Mouse (Mus musculus) layer of hippocampus, adult 11-12 months (tissue): ENCODE measurements at regions not wholly inside any gene's neighbourhood (a gene's known extent, or its start where the extent isn't known, plus 50 kb on each side); places are given as distances from the start of the nearest gene placed in this dataset.

Experiments used
- DNase-seq: peaks from one replicate; pipeline ENCODE4 v3.0.0; 2022; ENCODE audit warnings: low spot score

DNA sequence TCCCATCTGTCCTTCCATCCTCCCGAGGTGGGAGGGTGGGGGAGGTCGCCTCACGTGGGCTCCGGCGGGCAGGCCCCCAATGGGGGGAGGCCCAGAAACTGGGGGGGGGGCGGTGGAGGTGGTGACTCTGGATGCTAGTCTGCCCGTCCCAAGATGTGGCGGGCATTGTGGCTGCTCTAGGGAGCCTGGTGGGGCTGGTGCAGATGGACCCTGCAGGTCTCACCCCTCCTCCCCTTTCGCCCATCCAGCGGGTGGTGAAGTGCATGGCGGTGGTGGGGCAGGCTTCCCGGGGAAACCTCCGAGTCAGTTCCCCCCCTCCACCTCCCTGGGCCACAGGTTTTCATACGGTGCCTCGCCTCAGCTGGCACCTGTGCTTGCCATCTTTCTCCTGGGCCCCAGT is 88.6 kb downstream of the Inhba start:
- no peak for DNase-seq

GRCm38 (mm10) chr13:16114837-16115236 is 103.2 kb downstream of the Inhba start:
- DNase-seq: no peak

GRCm38 (mm10) chr13:16146686-16147085 is 135.0 kb downstream of the Inhba start:
- no peak for DNase-seq

GRCm38 (mm10) chr13:16154926-16155325 is 143.3 kb downstream of the Inhba start:
- no peak for DNase-seq

DNA sequence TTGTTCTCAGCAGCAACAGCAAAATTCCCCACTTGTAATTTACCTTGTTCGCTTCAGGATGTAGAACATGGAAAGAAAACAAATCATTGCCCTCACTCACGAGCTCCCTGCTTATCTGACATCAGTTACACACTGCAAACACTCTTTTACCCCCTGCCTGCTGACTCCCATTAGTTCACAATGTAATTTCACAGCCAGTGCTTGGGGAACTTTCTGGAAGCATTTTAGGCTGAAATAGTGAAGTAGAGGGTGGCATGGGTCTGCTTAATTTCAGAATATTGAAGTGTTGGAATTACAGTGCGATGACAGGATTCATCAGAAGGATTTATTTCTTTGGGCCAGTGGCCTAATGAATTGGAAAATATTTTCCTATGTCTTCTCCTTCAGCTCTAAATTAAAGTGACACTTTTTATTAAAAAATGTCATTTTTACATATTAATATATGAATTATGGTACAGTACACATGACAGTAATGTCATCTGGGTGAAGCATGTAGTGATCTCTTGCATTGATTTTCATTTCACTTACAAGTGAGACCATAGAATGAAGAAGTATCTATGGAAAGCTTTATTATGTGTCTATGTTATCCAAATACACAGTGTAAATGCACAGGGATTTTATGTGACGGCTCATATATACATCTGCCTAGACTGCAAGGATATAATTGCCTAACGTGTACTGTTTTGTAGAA is 153.7 kb downstream of the Inhba start:
- no peak for DNase-seq

DNA sequence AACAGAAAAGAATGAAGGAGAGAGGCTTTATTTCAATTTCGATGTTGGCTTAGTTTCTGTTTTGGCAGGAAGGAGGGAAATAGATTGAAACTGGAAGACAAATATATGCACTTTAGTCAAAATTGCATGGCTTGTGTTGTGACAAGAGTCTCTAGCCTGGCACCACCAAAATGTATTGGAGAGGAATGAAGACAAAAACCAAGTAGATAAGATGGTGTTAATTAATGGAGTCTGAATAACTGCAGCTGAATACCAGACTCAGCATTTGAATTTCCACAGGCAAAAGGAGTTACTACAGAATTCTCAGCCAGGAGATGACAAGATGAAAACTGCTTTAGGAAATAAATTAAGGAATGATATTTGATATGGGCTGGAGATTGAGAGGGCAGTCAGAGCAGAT is 185.0 kb downstream of the Inhba start:
- no peak for DNase-seq

- DNase-seq: no peak
These were observed 188.4 kb downstream of the Inhba start for GRCm38 (mm10) chr13:16200046-16200445.

- DNase-seq: no peak
These were observed 191.5 kb downstream of the Inhba start for GRCm38 (mm10) chr13:16203147-16203546.

DNA sequence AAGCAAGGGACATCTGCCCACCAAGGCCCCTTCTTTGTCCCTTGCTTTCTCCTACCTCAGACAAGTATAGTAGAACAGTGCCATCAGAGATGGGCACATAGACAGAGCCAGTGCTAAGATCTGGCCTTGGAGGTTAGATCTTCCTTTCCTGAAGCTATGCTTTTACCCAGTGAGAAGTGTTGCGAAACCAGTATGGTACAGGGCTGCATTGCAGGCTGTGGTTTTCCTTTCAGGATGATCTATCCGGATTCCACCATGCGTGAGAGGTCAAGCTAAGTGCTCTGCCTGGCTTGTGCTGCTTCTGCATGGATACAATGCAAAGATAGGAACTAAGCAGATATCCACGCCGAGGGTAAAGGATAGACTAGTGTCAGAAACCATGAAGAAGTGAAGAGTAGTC is 192.4 kb downstream of the Inhba start:
- DNase-seq: no peak

DNA sequence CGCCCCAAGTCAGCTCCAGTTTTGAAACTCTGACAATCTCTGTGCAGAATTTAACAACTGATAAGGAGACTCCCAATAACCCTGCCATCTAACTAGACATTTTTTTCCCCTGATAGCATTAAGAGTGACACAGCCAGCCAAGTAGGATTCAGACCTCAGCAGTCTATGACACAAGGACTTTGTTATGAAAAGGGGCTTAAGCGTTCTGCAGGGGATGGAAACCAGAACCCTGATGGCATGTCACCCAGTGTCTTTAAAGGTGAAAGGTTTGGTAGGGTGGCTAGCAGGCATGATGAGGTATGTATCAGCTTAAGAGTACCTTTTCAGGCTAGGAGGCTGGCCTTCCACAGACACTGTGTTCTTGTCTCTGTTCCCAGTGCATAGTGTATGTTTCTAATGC is 199.8 kb downstream of the Inhba start:
- no peak for DNase-seq

DNA sequence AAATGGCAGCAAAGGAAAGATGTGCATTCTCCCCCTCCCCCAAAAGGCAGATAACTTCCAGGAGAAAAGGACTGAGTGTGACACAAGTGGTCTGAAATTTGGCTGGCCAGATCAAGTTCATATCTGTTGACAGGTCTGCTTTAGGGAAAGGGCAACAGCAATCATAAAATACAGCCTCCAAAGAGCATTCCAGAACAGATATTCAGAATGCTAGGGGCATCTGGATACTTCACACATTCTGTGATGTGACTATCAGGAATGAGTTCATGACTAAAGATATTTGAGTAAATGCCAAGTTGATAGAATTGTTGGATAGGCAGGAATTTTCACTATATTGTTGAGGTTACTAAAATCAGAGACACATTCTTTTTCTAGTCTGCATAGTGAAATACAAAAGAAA is 208.2 kb downstream of the Inhba start:
- no peak for DNase-seq

DNA sequence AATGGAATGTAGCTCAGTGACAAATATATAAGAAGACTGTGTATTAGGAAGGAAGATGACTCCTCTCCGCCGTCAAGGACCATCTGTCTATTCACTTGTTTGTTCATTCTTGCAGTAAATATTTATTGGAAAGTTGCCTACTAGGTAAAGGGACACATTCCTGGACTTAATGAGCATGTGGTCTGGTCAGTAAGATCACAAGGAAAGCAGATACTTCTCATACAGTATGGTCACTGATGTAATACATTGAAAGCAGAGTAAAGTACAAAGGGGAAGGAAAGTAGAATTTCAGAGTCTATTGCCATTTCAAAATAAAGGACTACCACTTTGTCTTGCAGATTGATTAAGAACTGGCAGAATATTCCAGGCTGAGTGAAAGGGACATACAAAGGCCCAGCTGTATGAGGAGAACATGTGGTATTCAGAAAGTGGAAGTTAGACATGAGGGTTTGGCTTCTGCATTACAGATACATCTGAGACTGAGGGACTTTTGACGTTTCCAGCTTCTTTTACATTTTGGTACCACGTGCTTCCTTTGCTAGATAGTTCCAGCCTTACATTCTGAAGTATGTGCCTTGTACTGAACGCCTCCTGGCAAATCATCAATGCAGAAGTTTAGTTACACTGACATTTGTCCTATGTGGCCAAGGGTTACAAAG is 211.4 kb downstream of the Inhba start:
- DNase-seq: no peak

GRCm38 (mm10) chr13:16261145-16261544 is 249.5 kb downstream of the Inhba start:
- DNase-seq: no peak

DNA sequence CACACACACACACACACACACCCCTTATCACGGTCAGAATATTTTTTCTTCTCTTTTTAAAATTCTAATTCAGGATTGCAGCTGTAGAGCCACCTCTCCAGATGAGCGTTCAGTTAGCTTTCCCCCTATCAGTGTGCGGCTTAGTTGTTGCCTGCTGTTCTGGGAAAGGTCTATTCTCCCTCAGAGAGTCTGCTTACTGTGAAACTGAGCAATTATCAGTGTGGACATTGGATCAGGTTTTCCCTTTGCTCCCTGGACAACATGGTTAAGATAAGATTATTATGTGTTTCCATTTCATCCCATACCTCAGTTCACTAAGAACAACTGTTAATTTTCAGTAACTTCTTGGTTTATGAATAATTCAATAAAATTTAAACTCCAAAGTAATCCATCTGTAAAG is 268.3 kb downstream of the Inhba start:
- DNase-seq: no peak

- no peak for DNase-seq
These were observed 269.1 kb downstream of the Inhba start for GRCm38 (mm10) chr13:16280742-16281141.

DNA sequence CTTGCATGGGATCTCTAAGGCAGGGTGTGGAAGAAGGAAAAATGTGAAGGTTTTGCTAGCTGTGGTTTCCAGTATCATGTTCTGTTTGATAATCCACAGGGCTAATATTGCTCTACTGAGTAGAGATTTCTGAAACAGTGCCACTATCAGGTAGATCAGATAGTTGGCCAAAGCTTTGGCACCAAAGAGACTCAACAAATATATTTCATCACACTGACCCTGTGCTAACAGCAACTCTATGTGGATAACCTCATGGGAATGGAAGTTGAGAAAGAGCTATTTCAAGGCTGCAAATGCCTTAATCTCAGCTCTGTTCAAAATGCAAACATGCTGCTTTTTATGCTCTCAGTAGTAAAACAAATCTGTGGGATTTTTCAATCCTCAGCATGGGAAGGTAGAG is 270.1 kb downstream of the Inhba start:
- DNase-seq: no peak

DNA sequence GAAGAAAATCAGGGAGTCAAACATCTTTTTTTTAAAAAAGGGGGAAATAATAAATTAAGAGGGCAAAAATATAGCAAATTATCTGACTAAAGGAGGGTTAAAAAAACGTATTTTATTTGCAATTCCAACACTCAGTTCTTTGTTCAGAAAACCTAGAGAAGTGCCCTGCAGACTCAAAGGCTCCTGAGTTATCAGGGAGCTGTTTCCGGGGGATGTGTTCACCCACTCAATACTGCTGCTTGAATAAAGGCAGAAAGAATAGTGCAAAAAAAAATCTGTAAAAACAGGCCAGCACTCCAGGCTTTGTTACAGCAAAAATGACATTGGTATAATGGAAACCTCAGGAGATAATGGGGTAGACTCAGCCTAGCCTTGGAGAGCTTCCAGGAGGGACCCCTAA is 270.6 kb downstream of the Inhba start:
- DNase-seq: no peak

DNA sequence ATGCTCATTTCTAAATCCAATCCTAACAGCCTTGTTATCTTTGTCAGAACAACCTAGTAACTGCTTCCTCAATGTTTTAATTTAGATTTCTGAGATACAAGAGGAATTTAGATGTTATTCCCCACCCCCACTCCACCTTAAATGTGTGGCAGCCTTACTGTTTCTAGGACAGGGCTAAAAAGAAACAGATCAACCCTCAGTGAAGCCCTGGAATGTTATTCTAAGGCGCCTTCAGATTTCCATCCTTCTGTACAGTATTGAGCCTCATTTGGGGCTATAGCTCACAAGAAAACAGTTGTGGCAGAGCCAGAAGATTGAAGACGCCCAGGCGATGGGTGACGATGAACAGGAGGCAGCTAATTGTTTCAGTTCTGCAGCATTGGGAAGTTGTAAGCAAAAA is 271.7 kb downstream of the Inhba start:
- no peak for DNase-seq

GRCm38 (mm10) chr13:16289633-16290032 is 278.0 kb downstream of the Inhba start:
- DNase-seq: no peak

DNA sequence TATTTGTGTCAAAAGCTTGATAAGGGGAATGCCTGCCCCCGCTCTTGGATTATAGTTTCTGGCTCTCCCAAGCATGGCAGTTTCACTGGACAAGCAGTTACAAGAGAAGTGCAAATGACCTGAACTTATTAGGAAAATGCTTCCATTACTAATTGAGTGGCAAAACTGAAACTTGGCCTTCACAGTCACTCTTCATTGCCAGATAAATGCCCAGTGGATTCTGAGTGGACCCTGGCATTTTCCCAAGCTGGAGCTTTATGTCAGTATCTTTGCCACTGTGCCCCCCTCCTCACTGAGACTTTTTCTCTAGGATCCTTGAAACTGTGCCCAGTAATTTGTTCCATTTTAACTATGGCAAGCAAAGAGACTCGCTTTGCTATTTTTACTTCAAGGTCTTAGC is 279.1 kb downstream of the Inhba start:
- DNase-seq: peak; percentile 27

DNA sequence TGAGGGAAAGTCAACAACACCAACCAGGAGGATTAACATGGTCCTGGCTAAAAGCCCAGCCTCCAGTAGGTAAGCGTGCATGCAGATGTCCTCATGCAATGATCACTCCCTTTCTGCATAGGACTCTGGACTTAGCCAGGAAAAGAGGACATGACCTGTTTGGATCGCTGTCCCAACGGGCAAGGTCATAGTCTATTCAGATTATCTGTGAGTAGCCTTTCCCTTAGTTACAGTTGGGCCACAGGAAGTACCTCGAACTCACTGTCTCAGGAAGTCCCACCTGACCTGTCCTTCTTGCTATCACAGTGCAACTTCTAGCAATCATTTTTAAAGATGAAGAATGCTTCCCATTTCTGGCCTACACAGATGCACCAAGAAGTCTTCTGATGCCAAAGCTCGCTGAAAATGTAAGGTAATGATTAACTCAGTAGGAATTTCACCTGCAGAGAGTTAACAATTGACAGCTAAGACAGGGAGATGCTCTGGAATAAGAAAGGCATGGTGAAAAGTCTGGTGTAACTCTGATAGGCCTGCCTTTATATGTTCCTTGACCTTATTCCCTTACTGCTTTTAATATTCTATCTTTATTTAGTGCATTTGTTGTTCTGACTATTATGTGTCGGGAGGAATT is 280.1 kb downstream of the Inhba start:
- DNase-seq: no peak

GRCm38 (mm10) chr13:16299756-16300155 is 288.1 kb downstream of the Inhba start:
- DNase-seq: no peak

DNA sequence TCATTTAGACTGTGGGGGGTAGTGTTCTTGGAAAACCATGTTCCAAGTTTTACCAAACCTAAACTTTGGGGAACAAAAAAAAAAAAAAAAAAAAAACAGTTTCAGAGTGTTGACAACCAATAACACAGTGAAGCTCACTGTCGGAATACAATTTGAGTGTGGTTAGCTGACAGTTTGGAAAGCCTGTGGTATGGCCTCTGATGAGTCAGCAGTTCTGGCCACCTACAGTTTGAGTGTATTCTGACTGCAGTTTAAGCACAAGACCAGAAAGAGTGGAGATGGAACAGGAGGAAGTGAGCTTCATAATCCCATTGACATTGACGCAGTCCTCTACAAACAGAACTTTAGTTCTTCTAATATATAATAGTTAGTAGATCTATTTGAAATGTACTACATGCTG is 303.0 kb downstream of the Inhba start:
- no peak for DNase-seq

DNA sequence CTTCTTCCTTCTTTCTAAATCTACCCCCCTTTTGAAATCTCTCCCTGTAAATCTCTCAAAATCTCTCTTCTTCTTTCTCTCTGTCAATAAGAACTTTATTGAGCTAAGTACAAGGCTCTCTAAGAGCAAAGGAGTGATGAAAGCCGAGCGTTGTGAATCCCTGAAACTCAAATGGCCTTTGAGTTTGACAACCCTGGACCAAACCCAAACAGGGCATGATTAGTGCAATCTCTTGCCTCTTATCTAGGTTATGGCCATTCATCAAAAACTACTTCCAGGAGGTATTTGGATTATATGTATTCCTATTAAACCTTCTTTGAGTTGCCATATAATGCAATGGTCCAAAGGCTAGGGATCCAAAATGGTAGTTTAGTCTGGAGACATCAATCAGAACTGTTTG is 304.0 kb downstream of the Inhba start:
- no peak for DNase-seq
